Mouse (Mus musculus): ENCODE data around the gene Pkp4.

The Pkp4 gene

DNA sequence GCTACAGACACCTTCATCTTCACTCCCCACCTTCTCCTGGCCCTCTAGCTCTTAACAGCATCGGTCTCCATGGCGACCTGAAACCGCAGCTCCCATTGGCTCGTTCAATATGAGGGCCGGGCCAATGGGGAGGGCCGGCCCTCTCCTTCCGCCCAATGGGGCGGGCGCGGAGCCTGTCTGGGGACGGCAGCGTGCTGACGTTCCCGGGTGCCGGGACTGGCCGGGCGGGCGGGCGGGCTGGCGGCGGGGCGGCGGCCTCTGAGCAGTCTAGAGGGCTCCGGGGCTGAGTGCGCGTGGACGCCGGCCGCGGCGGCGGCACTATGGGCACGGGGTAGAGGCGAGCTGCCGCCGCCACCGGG is at the start of gene Pkp4, which contains the start of gene Ccdc148:
Pkp4 (plus strand) TSS at position 246 of the 359 bp plus-strand sequence.
Ccdc148 (minus strand) TSS at position 79 of the 359 bp plus-strand sequence.
- peak; percentile 79 to 89 for DNase-seq (ENCODE audit: low spot score in 2 of 2)

- DNase-seq (ENCODE audit: low spot score in 2 of 2) = no peak
Measured at GRCm38 (mm10) chr2:59129023-59129422, 31.6 kb upstream of the Pkp4 start.

DNA sequence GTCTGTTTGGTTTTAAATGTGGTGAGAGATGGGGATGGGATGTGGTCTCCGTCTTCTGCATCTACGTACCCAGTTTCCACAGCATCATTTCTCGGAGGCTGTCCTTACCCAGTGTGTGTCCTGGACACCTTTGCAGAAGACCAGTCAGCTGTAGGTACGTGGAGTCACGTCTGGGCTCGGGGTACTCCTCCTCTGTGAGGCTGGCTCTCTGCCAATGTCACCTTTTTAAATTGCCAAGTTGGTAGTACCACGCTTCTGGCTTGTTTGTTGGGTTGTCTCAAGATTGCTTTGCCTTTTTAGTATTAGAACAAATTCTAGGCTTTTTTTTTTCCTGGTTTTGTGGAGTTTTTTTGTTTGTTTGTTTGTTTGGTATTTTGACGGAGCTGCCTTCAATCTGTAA is 30.8 kb upstream of the Pkp4 start:
- no peak for DNase-seq (ENCODE audit: low spot score in 2 of 2)

GRCm38 (mm10) chr2:59131044-59131443 is 29.6 kb upstream of the Pkp4 start:
- DNase-seq (ENCODE audit: low spot score in 2 of 2) = no peak

DNA sequence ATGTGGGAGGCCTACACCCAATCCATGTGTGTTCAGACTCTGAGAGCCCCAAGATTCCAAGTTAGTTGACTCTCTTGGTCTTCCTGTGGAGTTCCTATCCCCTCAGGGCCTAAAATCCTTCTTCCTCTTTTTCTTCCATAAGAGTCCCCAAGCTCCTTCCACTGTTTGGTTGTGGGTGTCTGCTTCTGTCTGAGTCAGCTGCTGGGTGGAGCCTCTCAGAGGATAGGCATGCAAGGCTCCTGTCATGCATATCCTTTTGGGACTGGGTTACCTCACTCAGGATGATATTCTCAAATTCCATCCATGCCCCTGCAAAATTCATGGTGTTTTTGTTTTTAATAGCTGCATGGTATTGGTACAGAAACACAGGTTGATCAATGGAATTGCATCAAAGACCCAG is 5.2 kb upstream of the Pkp4 start:
- DNase-seq (ENCODE audit: low spot score in 2 of 2) = no peak

DNA sequence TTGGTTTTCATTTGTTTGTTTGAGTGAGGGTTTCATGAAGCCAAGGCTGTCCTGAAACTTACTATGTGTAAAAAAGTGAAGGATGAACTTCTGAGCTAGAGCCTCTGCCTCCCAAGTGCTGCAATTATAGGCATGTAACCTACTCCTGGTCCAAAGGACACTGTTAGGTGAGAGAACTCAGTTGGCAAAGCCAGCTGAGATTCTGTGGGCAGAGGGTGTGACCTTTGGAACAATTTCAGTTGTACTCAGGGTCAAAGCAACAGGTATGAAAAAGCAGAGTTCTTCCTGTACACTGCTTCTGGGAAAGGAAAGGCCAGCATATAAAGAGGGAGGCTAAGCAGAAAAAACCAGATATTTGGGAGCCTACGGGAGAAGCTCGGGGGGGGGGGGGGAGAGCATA is 2.5 kb upstream of the Pkp4 start:
- no peak for DNase-seq (ENCODE audit: low spot score in 2 of 2)

- no peak for DNase-seq (ENCODE audit: low spot score in 2 of 2)
Measured at GRCm38 (mm10) chr2:59159961-59160604, 567 bp upstream of the Pkp4 start.

DNA sequence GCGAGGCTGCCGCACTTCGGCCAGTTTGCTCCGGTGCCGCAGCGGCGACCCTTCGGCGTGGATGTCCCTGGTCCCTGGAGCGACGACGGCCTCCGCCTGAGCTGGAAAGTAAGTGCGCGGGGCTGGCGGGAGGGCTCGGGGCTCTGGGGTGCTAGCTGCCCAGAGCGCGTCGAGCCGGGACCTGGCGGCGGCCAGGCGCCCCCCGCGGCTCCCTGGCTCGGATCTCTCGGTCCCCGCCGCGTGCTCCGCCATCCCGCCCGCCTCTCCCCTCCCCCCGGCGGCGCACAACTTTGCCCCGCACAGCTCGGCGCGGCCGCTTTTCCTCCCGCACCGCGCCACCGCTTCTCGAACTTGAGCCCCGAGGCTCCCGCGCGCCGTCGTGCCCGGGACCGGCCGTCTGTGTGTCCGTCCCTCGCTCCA is 381 bp downstream of the Pkp4 start:
- DNase-seq (ENCODE audit: low spot score in 2 of 2) = no peak

GRCm38 (mm10) chr2:59161441-59162284 is 1.0 kb downstream of the Pkp4 start:
- peak; percentile 21 to 73 for DNase-seq (ENCODE audit: low spot score in 2 of 2)

- DNase-seq (ENCODE audit: low spot score in 2 of 2) = no peak
Measured at GRCm38 (mm10) chr2:59162285-59162600, 1.6 kb downstream of the Pkp4 start.

- no peak for DNase-seq (ENCODE audit: low spot score in 2 of 2)
Measured at GRCm38 (mm10) chr2:59166976-59167375, 6.3 kb downstream of the Pkp4 start.

GRCm38 (mm10) chr2:59167830-59168229 is 7.2 kb downstream of the Pkp4 start:
- peak in 1 of 2 experiments; percentile 9 for DNase-seq (ENCODE audit: low spot score in 2 of 2)

DNA sequence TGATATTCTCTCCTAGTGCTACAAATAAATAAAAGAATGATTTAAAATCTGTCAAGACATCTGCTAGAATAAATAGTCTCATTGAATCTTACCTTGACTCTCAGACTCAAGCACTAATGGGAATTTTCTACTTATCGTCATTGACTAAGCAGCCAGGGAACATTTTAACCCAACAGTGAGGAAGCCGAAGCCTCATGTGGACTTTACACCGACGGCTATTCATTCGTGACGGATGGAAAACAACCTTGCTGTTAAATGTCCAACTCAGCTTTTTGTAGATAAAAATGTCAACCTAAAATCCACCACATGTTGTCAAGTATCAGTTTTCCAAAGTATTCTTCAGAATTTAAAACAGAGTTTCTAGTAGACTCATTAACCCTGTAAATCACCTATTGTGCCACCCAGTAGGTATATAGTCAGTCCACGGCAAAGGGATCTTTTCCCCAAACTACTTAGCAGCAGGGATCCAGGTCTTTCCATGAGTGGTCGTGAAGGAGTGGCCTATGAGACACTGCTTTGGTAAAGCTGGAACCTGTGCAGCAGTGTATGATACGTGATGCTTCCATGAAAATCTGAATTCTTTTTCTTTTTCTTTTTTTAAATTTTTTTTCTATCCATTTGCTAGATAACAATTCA is 9.0 kb downstream of the Pkp4 start:
- DNase-seq (ENCODE audit: low spot score in 2 of 2) = no peak

DNA sequence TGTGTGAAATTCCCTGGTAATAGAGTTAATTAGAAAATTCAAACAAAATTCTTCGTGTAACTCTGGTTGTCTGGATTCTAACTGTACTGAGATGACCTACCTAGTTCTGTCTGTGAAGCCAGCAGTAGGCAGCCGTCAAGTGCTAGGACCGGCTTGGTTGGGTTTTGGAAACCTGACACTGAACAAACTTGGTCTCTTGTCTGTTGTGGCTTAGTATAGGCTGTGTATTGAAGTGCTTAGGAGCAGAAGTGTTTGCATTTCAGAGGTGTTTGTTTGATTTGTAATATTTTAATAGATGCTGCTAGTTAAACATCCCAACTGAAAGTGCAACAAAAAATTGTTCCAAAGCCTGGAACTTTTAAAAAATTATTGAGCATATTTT is 9.5 kb downstream of the Pkp4 start:
- no peak for DNase-seq (ENCODE audit: low spot score in 2 of 2)

GRCm38 (mm10) chr2:59170593-59170992 is 9.9 kb downstream of the Pkp4 start:
- no peak for DNase-seq (ENCODE audit: low spot score in 2 of 2)

DNA sequence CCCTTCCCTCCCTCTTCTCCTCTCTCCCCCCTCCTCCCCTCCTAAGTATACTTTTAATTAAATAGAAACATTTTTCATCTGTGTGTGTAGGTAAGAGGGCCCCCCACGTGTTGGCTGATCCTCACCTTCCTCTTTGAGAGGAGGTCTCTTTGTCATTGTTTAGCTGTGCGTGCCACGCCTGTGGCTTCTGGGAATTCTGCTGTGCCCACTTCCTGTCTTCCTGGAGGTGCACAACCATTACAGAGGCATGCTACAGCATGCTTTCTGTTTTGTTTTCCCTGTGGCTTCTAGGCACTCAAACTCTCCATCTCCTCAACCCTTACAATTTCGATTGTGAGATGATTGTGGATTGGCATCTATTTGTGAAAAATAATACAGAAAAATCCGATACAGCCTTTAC is 10.9 kb downstream of the Pkp4 start:
- peak in 1 of 2 experiments; percentile 25 for DNase-seq (ENCODE audit: low spot score in 2 of 2)

DNA sequence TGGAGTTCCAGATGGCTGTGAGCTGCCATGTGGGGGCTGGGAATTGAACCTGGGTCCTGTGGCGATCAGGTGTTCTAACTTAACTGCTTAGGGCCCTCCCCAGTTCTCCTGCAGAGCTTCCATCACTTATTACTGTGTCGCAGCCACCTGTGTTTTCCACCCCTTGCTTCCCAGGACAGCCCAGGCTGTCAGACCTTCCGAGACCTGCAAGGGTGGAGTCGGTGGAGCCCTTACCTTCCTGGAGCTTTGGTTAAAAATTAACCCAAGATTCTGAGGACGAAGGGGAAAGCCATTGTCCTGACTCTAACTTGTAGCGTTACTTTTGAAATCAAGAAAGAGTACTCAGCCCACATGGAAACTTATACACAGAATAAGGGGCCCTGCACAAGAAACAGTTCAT is 15.3 kb downstream of the Pkp4 start:
- DNase-seq (ENCODE audit: low spot score in 2 of 2) = no peak

GRCm38 (mm10) chr2:59178191-59178590 is 17.5 kb downstream of the Pkp4 start:
- no peak for DNase-seq (ENCODE audit: low spot score in 2 of 2)

GRCm38 (mm10) chr2:59178960-59179359 is 18.3 kb downstream of the Pkp4 start:
- no peak for DNase-seq (ENCODE audit: low spot score in 2 of 2)

GRCm38 (mm10) chr2:59179487-59179886 is 18.8 kb downstream of the Pkp4 start:
- DNase-seq (ENCODE audit: low spot score in 2 of 2) = no peak

DNA sequence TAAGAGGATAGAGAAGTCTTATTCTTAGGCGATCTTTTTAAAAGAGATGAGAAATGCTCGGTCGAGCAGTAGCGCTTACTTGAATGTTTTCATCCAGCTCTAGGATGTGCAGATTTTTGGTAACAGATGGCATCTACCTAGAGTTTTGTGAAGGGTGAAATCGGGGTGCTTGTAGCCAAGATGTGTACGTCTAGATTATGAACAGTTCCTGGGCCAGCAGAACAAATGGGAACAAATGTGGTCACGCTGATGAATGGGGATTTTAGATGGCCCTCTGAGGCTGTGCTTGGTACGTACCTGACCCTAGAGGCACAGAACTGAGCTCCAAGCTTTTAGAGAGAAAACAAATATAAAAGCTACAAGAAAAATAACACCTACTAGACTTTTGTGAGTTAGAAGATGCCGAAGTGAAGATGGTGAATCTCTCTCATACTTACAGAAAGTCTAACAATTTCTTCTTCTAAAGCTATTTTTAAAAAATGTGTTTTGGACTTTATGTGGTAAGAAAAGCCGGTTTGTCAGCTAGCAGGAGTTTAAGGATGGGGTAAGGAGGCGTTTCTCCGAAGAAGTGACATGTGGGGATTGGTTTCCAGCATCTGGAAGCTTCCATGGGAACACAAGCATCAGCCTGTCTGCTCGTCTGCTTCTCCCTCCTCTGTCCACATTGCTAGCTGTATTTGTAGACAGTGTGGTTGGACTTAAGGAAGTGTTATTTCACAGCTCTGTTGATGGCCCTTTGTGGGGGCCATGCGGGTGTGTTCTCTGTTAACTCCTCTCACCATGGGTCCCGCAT is 20.9 kb downstream of the Pkp4 start:
- no peak for DNase-seq (ENCODE audit: low spot score in 2 of 2)

GRCm38 (mm10) chr2:59183541-59183940 is 22.9 kb downstream of the Pkp4 start:
- DNase-seq (ENCODE audit: low spot score in 2 of 2) = no peak

Data from urinary bladder, adult 18-20 months (tissue).